Mouse (Mus musculus) cerebellum, adult 9-10 months (tissue): ENCODE data around the gene Cep55.

ENCODE experiments used
- DNase-seq: peaks from one replicate; pipeline ENCODE4 v3.0.0; 2022

Gene Cep55

GRCm38 (mm10) chr19:38109506-38110242, 54.9 kb downstream of the Cep55 start:
- no peak for DNase-seq

GRCm38 (mm10) chr19:38111056-38111455, 56.2 kb downstream of the Cep55 start:
- DNase-seq = no peak

GRCm38 (mm10) chr19:38112575-38112974, 57.8 kb downstream of the Cep55 start:
- no peak for DNase-seq

- no peak for DNase-seq
Observed at GRCm38 (mm10) chr19:38114834-38115491, 60.2 kb downstream of the Cep55 start.

GRCm38 (mm10) chr19:38120123-38120760, 65.4 kb downstream of the Cep55 start:
- DNase-seq = no peak

- no peak for DNase-seq
Observed at GRCm38 (mm10) chr19:38123921-38124320, 69.1 kb downstream of the Cep55 start.
